Mouse (Mus musculus): Measurements from ENCODE around the gene Eif2b4. TPM values are rescaled to one million over a fixed set of nuclear protein-coding genes. Genes with fewer than 3 reads are reported as not detected.
A peak's percentile ranks its signal among the peaks of the same experiment; 100 is the strongest.

Eif2b4 gene
- total RNA-seq, 2 experiments from 2014 or later = 51.5 to 63.1 TPM

- DNase-seq = no peak
Measured at GRCm38 (mm10) chr5:31200327-31200768, 7.1 kb upstream of the Eif2b4 start.

GRCm38 (mm10) chr5:31199893-31200292 lies 6.7 kb upstream of the Eif2b4 start:
- DNase-seq = no peak

GRCm38 (mm10) chr5:31199321-31199892 lies 6.2 kb upstream of the Eif2b4 start:
- DNase-seq = no peak

GRCm38 (mm10) chr5:31198616-31199320 lies 5.5 kb upstream of the Eif2b4 start:
- DNase-seq = no peak

GRCm38 (mm10) chr5:31198170-31198569 lies 4.9 kb upstream of the Eif2b4 start:
- DNase-seq = no peak

- DNase-seq = no peak
Measured at GRCm38 (mm10) chr5:31197072-31197471, 3.8 kb upstream of the Eif2b4 start.

- no peak for DNase-seq
Measured at GRCm38 (mm10) chr5:31196207-31196606, 3.0 kb upstream of the Eif2b4 start.

- DNase-seq = no peak
Measured at GRCm38 (mm10) chr5:31195671-31196070, 2.4 kb upstream of the Eif2b4 start.

- DNase-seq = no peak
Measured at GRCm38 (mm10) chr5:31194486-31195485, 1.6 kb upstream of the Eif2b4 start.

- no peak for DNase-seq
Measured at GRCm38 (mm10) chr5:31193631-31194281, 526 bp upstream of the Eif2b4 start.

- DNase-seq = no peak
Measured at GRCm38 (mm10) chr5:31192045-31192938, 938 bp downstream of the Eif2b4 start.

GRCm38 (mm10) chr5:31190201-31190600 lies 3.0 kb downstream of the Eif2b4 start:
- DNase-seq = no peak

GRCm38 (mm10) chr5:31188223-31188840 lies 4.9 kb downstream of the Eif2b4 start:
- no peak for DNase-seq

- DNase-seq = no peak
Measured at GRCm38 (mm10) chr5:31183678-31184077, 9.6 kb downstream of the Eif2b4 start.

- DNase-seq = no peak
Measured at GRCm38 (mm10) chr5:31181183-31181770, 12.0 kb downstream of the Eif2b4 start.

GRCm38 (mm10) chr5:31179766-31180630 lies 13.2 kb downstream of the Eif2b4 start, which contains the start of the genes Gm29609 and Gtf3c2:
Gene Gm29609, minus strand, starts transcription at chr5:31179911.
Gene Gtf3c2, minus strand, starts transcription at chr5:31180144.
- DNase-seq = peak; percentile 94

- no peak for DNase-seq
Measured at GRCm38 (mm10) chr5:31179301-31179765, 13.9 kb downstream of the Eif2b4 start.

GRCm38 (mm10) chr5:31168630-31169029 lies 24.6 kb downstream of the Eif2b4 start:
- no peak for DNase-seq

GRCm38 (mm10) chr5:31164878-31165277 lies 28.4 kb downstream of the Eif2b4 start:
- DNase-seq = no peak
